16 mouse cellular contexts compared by ENCODE assay signal in genomic region chr1:171059203-171059602, GRCm38 (mm10). TPM values are rescaled to one million over a fixed set of nuclear protein-coding genes. Genes with fewer than 3 reads are reported as not detected.
DNase-seq lines count a peak whose midpoint lies in the region; ATAC-seq and TF ChIP-seq lines count a peak whose summit lies in the region.
"Had no signal": no experiment of that assay in that cellular context is flagged by ENCODE, and none has a peak within 500 bp of the region (broad histone marks: within the 10 kb centered on the region; RNA-seq: fewer than 3 reads in every experiment).

No protein-coding gene starts in this region.

- peak overlapping the region; percentile 67 for H3K4me2 ChIP-seq in CH12.LX (ENCODE audit: insufficient read depth, low read depth, poor library complexity, severe bottlenecking)
- H3K4me2 ChIP-seq in hindbrain, embryonic 13.5 days, result no peak overlapping the region
- H3K4me2 ChIP-seq in midbrain, embryonic 11.5 days, result no peak overlapping the region
- H3K4me2 ChIP-seq: embryonic facial prominence, embryonic 13.5 days; forebrain, embryonic 13.5 days; heart, embryonic 15.5 days had no signal

- no peaks in the 10 kb centered on the region for H3K36me3 ChIP-seq in CH12.LX (replicated peaks in 1 of 2; ENCODE audit: control insufficient read depth in 1 of 2, insufficient read depth in 1 of 2, low read length in 1 of 2)
- H3K36me3 ChIP-seq in hindbrain, embryonic 13.5 days, result no peaks in the 10 kb centered on the region
- no peaks in the 10 kb centered on the region for H3K36me3 ChIP-seq in midbrain, embryonic 11.5 days (ENCODE audit: control insufficient read depth, insufficient read depth, low read length)
- H3K36me3 ChIP-seq in midbrain, embryonic 10.5 days, result no peaks in the 10 kb centered on the region
- H3K36me3 ChIP-seq: embryonic facial prominence, embryonic 13.5 days; heart, embryonic 15.5 days had no signal

- H3K9me3 ChIP-seq in CH12.LX (replicated peaks; ENCODE audit: low read length), result peaks cover 9% of the 10 kb centered on the region
- no peaks in the 10 kb centered on the region for H3K9me3 ChIP-seq in hindbrain, embryonic 13.5 days
- no peaks in the 10 kb centered on the region for H3K9me3 ChIP-seq in midbrain, embryonic 11.5 days (ENCODE audit: control insufficient read depth, low read length)
- H3K9me3 ChIP-seq in midbrain, embryonic 10.5 days (replicated peaks), result no peaks in the 10 kb centered on the region
- H3K9me3 ChIP-seq: embryonic facial prominence, embryonic 13.5 days; forebrain, embryonic 13.5 days; heart, embryonic 15.5 days had no signal

- in situ Hi-C loops in CH12.LX (cut with MboI; ENCODE audit: low pct_ligation_motif_present, low pct_unique_long_range_greater_than_20kb, low sequenced_read_pairs), result no loop called here

- H3K4me1 ChIP-seq in CH12.LX (ENCODE audit: control insufficient read depth in 1 of 2, insufficient read depth in 2 of 2), result peaks cover 0 to 21% of the 10 kb centered on the region in 2 experiments; a peak in 3 of 4 replicates
- peaks cover 3% of the 10 kb centered on the region; the same call in 1 of the 2 replicates for H3K4me1 ChIP-seq in hindbrain, embryonic 13.5 days (replicated peaks)
- H3K4me1 ChIP-seq in midbrain, embryonic 11.5 days (ENCODE audit: control insufficient read depth, insufficient read depth, low read length), result 0 out of 2 replicates have a peak, but pooled peaks cover 2% of the 10 kb centered on the region
- H3K4me1 ChIP-seq in midbrain, embryonic 10.5 days, result peaks cover 6% of the 10 kb centered on the region
- H3K4me1 ChIP-seq: forebrain, embryonic 13.5 days had no signal

- no peak for TF ChIP-seq CTCF in CH12.LX (conservative IDR thresholded peaks at IDR 0.05 in 1 of 2, IDR thresholded peaks at IDR 0.05 in 1 of 2; ENCODE audit: low read depth in 2 of 2, low read length in 2 of 2)

- dilution Hi-C loops in CH12.LX (cut with MboI; ENCODE audit: extremely low pct_ligation_motif_present, extremely low pct_unique_long_range_greater_than_20kb, low sequenced_read_pairs), result no loop called here

- no peak for TF ChIP-seq POLR2A in CH12.LX (IDR thresholded peaks at IDR 0.05; ENCODE audit: low read depth, low read length)

- DNase-seq in heart, adult 8-10 months (ENCODE audit: low spot score), result peak; percentile 53
- DNase-seq in heart, postnatal 4 days, result no peak
- DNase-seq in CH12.LX (ENCODE audit: extremely low read depth), result peak; percentile 29
- DNase-seq in midbrain, embryonic 11.5 days (ENCODE audit: low spot score, missing footprints), result no peak
- no peak for DNase-seq in midbrain, embryonic 10.5 days (ENCODE audit: low spot score)
- DNase-seq: B cell, adult 2 months; cerebellum, postnatal 10 days; gastrocnemius, postnatal 14 days; thymus, postnatal 14 days had no signal

- peak overlapping the region; percentile 7 for H3K9ac ChIP-seq in CH12.LX (ENCODE audit: insufficient read depth, low read depth)
- H3K9ac ChIP-seq in hindbrain, embryonic 13.5 days, result no peak overlapping the region
- H3K9ac ChIP-seq in midbrain, embryonic 11.5 days (ENCODE audit: low read length), result no peak overlapping the region
- H3K9ac ChIP-seq: embryonic facial prominence, embryonic 13.5 days; forebrain, embryonic 13.5 days; heart, embryonic 15.5 days had no signal

- ATAC-seq in hematopoietic stem cell, adult 5-6 weeks (replicated peaks in 1 of 2; ENCODE audit: insufficient read depth in 1 of 2, low FRiP score in 2 of 2, low TSS enrichment in 1 of 2, low read depth in 1 of 2, poor library complexity in 2 of 2, severe bottlenecking in 2 of 2), result peak; percentile 18 to 44; a peak in 2 of 4 replicates
- ATAC-seq in megakaryocyte, adult 5-6 weeks (ENCODE audit: poor library complexity, severe bottlenecking), result peak; percentile 36
- ATAC-seq in hindbrain, embryonic 13.5 days (ENCODE audit: low FRiP score), result no peak
- no peak for ATAC-seq in midbrain, embryonic 11.5 days (ENCODE audit: low FRiP score)
- ATAC-seq: forebrain, embryonic 13.5 days; midbrain, embryonic 16.5 days had no signal

- H3K79me2 ChIP-seq in CH12.LX (replicated peaks; ENCODE audit: control insufficient read depth, extremely low read depth, insufficient read depth, poor library complexity, severe bottlenecking), result no peaks in the 10 kb centered on the region

- TF ChIP-seq EP300 in CH12.LX (IDR thresholded peaks at IDR 0.05; ENCODE audit: low read length), result peak; percentile 51; the same call in 1 of the 2 replicates

- peak overlapping the region; percentile 12 for H3K27ac ChIP-seq in CH12.LX (ENCODE audit: insufficient read depth, low read depth)
- no peak overlapping the region for H3K27ac ChIP-seq in hindbrain, embryonic 13.5 days
- no peak overlapping the region for H3K27ac ChIP-seq in midbrain, embryonic 11.5 days (ENCODE audit: low read depth, low read length)
- no peak overlapping the region for H3K27ac ChIP-seq in midbrain, embryonic 10.5 days (replicated peaks)
- H3K27ac ChIP-seq: embryonic facial prominence, embryonic 13.5 days; forebrain, embryonic 13.5 days; heart, embryonic 15.5 days had no signal

- 92% methylated on average over 2 of the region's 2 CpGs for WGBS in hindbrain, embryonic 13.5 days
- 78% methylated on average over 2 of the region's 2 CpGs for WGBS in midbrain, embryonic 11.5 days
- WGBS in midbrain, embryonic 10.5 days, result 81% methylated on average over 2 of the region's 2 CpGs

- no peaks in the 10 kb centered on the region for H3K27me3 ChIP-seq in CH12.LX (replicated peaks)
- H3K27me3 ChIP-seq in hindbrain, embryonic 13.5 days, result peaks cover 40% of the 10 kb centered on the region
- peaks cover 7% of the 10 kb centered on the region for H3K27me3 ChIP-seq in midbrain, embryonic 11.5 days (ENCODE audit: control insufficient read depth, insufficient read depth, low read length)
- peaks cover 13% of the 10 kb centered on the region for H3K27me3 ChIP-seq in midbrain, embryonic 10.5 days (ENCODE audit: low read depth, poor library complexity, severe bottlenecking)

- TF ChIP-seq RAD21 in CH12.LX (IDR thresholded peaks at IDR 0.05; ENCODE audit: low read depth, low read length), result no peak

- H3K4me3 ChIP-seq in CH12.LX (replicated peaks in 1 of 3; ENCODE audit: low read depth in 2 of 3, low read length in 2 of 3, poor library complexity in 1 of 3), result peak overlapping the region in 1 of 3 experiments; percentile 32
- H3K4me3 ChIP-seq in hindbrain, embryonic 13.5 days, result no peak overlapping the region
- H3K4me3 ChIP-seq in midbrain, embryonic 11.5 days (ENCODE audit: low read depth, low read length), result no peak overlapping the region
- H3K4me3 ChIP-seq in midbrain, embryonic 10.5 days, result no peak overlapping the region
- H3K4me3 ChIP-seq: embryonic facial prominence, embryonic 13.5 days; forebrain, embryonic 13.5 days; heart, embryonic 15.5 days had no signal

TF ChIP-seq in CH12.LX, 34 proteins besides CTCF, POLR2A, EP300 and RAD21 (continues in another document):
- TF ChIP-seq CHD1 (IDR thresholded peaks at IDR 0.05; ENCODE audit: low read depth, low read length), result no peak
- TF ChIP-seq MAZ (IDR thresholded peaks at IDR 0.05; ENCODE audit: low read depth, low read length), result 0 out of 2 replicates have a peak, but pooled peaks have one; percentile 25
- no peak for TF ChIP-seq MEF2A (IDR thresholded peaks at IDR 0.05; ENCODE audit: borderline replicate concordance, low read depth, low read length)
- 0 out of 2 replicates have a peak, but pooled peaks have one; percentile 9 for TF ChIP-seq IRF4 (IDR thresholded peaks at IDR 0.05; ENCODE audit: low read depth, low read length)
- 0 out of 2 replicates have a peak, but pooled peaks have one; percentile 63 for TF ChIP-seq RCOR1 (conservative IDR thresholded peaks at IDR 0.05; ENCODE audit: low read depth, low read length)

RNA-seq across cellular contexts. Expression of gene Fcgr3, which starts 5.5 kb away (rescaled TPM):
- 10 to 100 TPM in 2 of 4 experiments, 1 to 10 TPM in 2; 7.8 to 13.7 (median 9.7) TPM for total RNA-seq in heart, adult 8-10 months (2022)
- total RNA-seq in heart, postnatal 4 days (2021), result 1 to 10 TPM; 4.2 to 4.6 TPM
- total RNA-seq in CH12.LX (2012; rRNA removed), result 4.3 and 8.5 TPM in 2 replicates
- 6.1 and 6.3 TPM in 2 replicates for total RNA-seq in CH12.LX (2014; rRNA removed)
- 2.6 and 3.7 TPM in 2 replicates for polyA plus RNA-seq in CH12.LX (2012; ENCODE audit: insufficient read length, low read depth)
- total RNA-seq in hematopoietic stem cell, adult 5-6 weeks (2017), result 30.2 and 49.4 TPM in 2 replicates
- total RNA-seq in megakaryocyte, adult 5-6 weeks (2015), result 499 and 513 TPM in 2 replicates
- total RNA-seq in megakaryocyte, adult 5-6 weeks (2017), result 540 and 572 TPM in 2 replicates
- polyA plus RNA-seq in hindbrain, embryonic 13.5 days (2015; fragmentation: Nextera tagmentation; extraction: Ambion mirVana), result 8.1 and 10.0 TPM in 2 replicates
- 8.5 and 8.6 TPM in 2 replicates for polyA plus RNA-seq in midbrain, embryonic 11.5 days (2014; fragmentation: Nextera tagmentation; extraction: Ambion mirVana)
- 5.5 and 7.8 TPM in 2 replicates for polyA plus RNA-seq in midbrain, embryonic 10.5 days (2016; fragmentation: Nextera tagmentation; extraction: Ambion mirVana)

RNA-seq across cellular contexts. Expression of gene Fcgr4, which starts 40.5 kb away (rescaled TPM):
- 1 to 10 TPM in 1 of 4 experiments, under 1 TPM in 2, not detected in 1; 0.22 to 1.4 (median 0.50) TPM for total RNA-seq in heart, adult 8-10 months (2022)
- under 1 TPM; 0.36 to 0.56 TPM for total RNA-seq in heart, postnatal 4 days (2021)
- total RNA-seq in CH12.LX (2012; rRNA removed) (48.4 and 56.8 TPM in 2 replicates), CH12.LX (2014; rRNA removed) (41.8 and 50.2 TPM in 2 replicates)
- 46.7 and 52.8 TPM in 2 replicates for polyA plus RNA-seq in CH12.LX (2012; ENCODE audit: insufficient read length, low read depth)
- total RNA-seq in hematopoietic stem cell, adult 5-6 weeks (2017), result 1.1 and 6.9 TPM in 2 replicates
- 34.6 and 34.8 TPM in 2 replicates for total RNA-seq in megakaryocyte, adult 5-6 weeks (2015)
- total RNA-seq in megakaryocyte, adult 5-6 weeks (2017), result 30.0 and 47.4 TPM in 2 replicates
- 0.31 TPM in 2 replicates for polyA plus RNA-seq in hindbrain, embryonic 13.5 days (2015; fragmentation: Nextera tagmentation; extraction: Ambion mirVana)
- polyA plus RNA-seq in midbrain, embryonic 11.5 days (2014; fragmentation: Nextera tagmentation; extraction: Ambion mirVana), result 0.18 and 0.55 TPM in 2 replicates
- polyA plus RNA-seq in midbrain, embryonic 10.5 days (2016; fragmentation: Nextera tagmentation; extraction: Ambion mirVana), result 0.25 TPM in 1 of 2 replicates, not detected in the other
- total RNA-seq: gastrocnemius, postnatal 14 days had no signal
- polyA plus RNA-seq: forebrain, embryonic 13.5 days had no signal

RNA-seq across cellular contexts. Expression of gene Cfap126, which starts 54.5 kb away (rescaled TPM):
- total RNA-seq in heart, adult 8-10 months (2022), result 1 to 10 TPM in 1 of 4 experiments, under 1 TPM in 3; 0.60 to 2.0 (median 0.88) TPM
- 1 to 10 TPM in 1 of 2 experiments, under 1 TPM in 1; 0.64 to 1.5 TPM for total RNA-seq in heart, postnatal 4 days (2021)
- total RNA-seq in CH12.LX (2012; rRNA removed) (0.76 and 2.0 TPM in 2 replicates), CH12.LX (2014; rRNA removed) (0.43 and 0.79 TPM in 2 replicates)
- polyA plus RNA-seq in CH12.LX (2012; ENCODE audit: insufficient read length, low read depth), result 2.5 and 3.4 TPM in 2 replicates
- 2.4 and 3.3 TPM in 2 replicates for total RNA-seq in hematopoietic stem cell, adult 5-6 weeks (2017)
- total RNA-seq in megakaryocyte, adult 5-6 weeks (2015), result 0.91 and 1.0 TPM in 2 replicates
- 0.59 TPM in 1 of 2 replicates, not detected in the other for total RNA-seq in megakaryocyte, adult 5-6 weeks (2017)
- 9.4 and 18.4 TPM in 2 replicates for polyA plus RNA-seq in hindbrain, embryonic 13.5 days (2015; fragmentation: Nextera tagmentation; extraction: Ambion mirVana)
- 1.7 and 2.4 TPM in 2 replicates for polyA plus RNA-seq in midbrain, embryonic 11.5 days (2014; fragmentation: Nextera tagmentation; extraction: Ambion mirVana)
- polyA plus RNA-seq in midbrain, embryonic 10.5 days (2016; fragmentation: Nextera tagmentation; extraction: Ambion mirVana), result 2.8 and 2.9 TPM in 2 replicates

Comparison
In these comparisons a context has a peak if more than half of its experiments do, and no peak if none do; other contexts are left out.
1. DNase-seq: peak in heart, adult 8-10 months (single experiment) and CH12.LX (single experiment); none in heart, postnatal 4 days (single experiment), midbrain, embryonic 11.5 days (single experiment) and midbrain, embryonic 10.5 days (single experiment).
2. ATAC-seq: peak in hematopoietic stem cell, adult 5-6 weeks (2 of 2) and megakaryocyte, adult 5-6 weeks (single experiment); none in hindbrain, embryonic 13.5 days (single experiment) and midbrain, embryonic 11.5 days (single experiment).